In genomic region chr12:104623896-104624685, GRCm38 (mm10) we compare ENCODE assay signal across 15 mouse cellular contexts.
"Had no signal": no experiment of that assay in that cellular context is flagged by ENCODE, and none has a peak within 500 bp of the region (broad histone marks: within the 10 kb centered on the region; RNA-seq: fewer than 3 reads in every experiment).

No protein-coding gene starts in this region.

- ATAC-seq: liver, embryonic 12.5 days; midbrain, embryonic 15.5 days had no signal

- H3K9me3 ChIP-seq: limb, embryonic 15.5 days; liver, embryonic 12.5 days; midbrain, embryonic 15.5 days had no signal

- H3K27me3 ChIP-seq: limb, embryonic 15.5 days; liver, embryonic 12.5 days; megakaryocyte, embryonic 14.5 days; midbrain, embryonic 15.5 days had no signal

- H3K4me1 ChIP-seq: limb, embryonic 15.5 days; liver, embryonic 12.5 days; megakaryocyte, embryonic 14.5 days; midbrain, embryonic 15.5 days had no signal

- H3K4me3 ChIP-seq: limb, embryonic 15.5 days; liver, embryonic 12.5 days; megakaryocyte, embryonic 14.5 days; midbrain, embryonic 15.5 days had no signal

- H3K27ac ChIP-seq: kidney, postnatal 0 days; limb, embryonic 15.5 days; liver, embryonic 12.5 days; macrophage; midbrain, embryonic 15.5 days had no signal

- H3K36me3 ChIP-seq: limb, embryonic 15.5 days; liver, embryonic 12.5 days; midbrain, embryonic 15.5 days had no signal

- H3K4me2 ChIP-seq: limb, embryonic 15.5 days; liver, embryonic 12.5 days; lung, embryonic 14.5 days; midbrain, embryonic 11.5 days; midbrain, embryonic 15.5 days had no signal

- DNase-seq: kidney, adult 11 months; kidney, postnatal 36 days; layer of hippocampus, adult 9-11 months; layer of hippocampus, postnatal 36 days; lung, embryonic 14.5 days; lung, postnatal 10 days; right cerebral cortex, postnatal 14 days; thymus, postnatal 36 days had no signal

- H3K9ac ChIP-seq: limb, embryonic 15.5 days; liver, embryonic 12.5 days; lung, embryonic 14.5 days; midbrain, embryonic 15.5 days had no signal
